Mouse (Mus musculus): ENCODE data around the gene Nol3. TPM values are rescaled to one million over a fixed set of nuclear protein-coding genes. Genes with fewer than 3 reads are reported as not detected.

Nol3 gene
- polyA plus RNA-seq, 1 experiment from 2014 or later, result 0.10 TPM

DNA sequence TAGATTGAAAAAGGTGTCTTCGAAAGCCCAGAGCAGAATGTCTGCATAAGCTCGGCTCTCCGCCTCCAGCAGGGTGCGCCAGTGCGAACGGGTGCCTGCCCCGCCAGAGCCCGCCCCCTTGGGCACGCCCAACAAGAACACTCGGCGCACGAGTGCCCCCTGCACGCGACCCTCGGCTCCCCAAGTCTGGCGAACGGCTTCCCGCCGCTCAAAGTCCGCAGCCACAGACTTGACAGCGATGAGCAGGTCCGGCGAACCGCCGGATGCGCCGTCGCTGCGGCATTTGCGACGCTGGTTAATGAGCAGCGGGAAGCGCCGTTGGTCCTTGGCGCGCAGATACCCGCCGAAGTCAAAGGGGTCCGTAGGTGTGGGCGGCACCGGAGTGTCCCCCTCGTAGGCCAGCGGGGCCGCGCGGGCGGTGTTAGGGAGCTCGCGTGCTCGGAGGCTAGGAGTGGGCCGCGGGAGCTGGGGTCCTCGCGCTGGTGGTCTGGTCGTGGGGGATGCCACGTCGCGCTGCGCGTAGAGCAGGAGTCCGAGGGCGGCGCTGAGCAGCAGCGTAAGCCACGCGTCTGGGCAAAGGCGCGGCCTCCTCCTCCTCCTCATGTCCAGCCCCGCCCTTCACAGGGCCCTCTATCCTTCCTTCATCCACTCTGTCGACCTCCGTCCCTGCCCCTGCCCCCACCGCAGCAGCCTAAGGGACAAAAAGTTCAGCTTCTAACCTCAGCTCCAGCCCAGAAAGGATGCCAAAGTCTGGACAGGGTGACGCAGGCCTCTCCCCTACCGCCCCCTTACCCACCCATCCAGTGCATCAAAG is 21.6 kb upstream of the Nol3 start:
- peak; percentile 92 for ATAC-seq (ENCODE audit: low read depth)
- H3K27me3 ChIP-seq, result peaks cover 35% of the 10 kb centered on the region
- no peaks in the 10 kb centered on the region for H3K9me3 ChIP-seq (replicated peaks)
- peaks cover 44% of the 10 kb centered on the region for H3K36me3 ChIP-seq
- H3K4me3 ChIP-seq (replicated peaks), result peak overlapping the region; percentile 74
- peak overlapping the region; percentile 86 for H3K27ac ChIP-seq
- DNase-seq, result peak; percentile 79
- peak overlapping the region; percentile 80 for H3K9ac ChIP-seq
- H3K4me2 ChIP-seq, result peak overlapping the region; percentile 99
- peaks cover 47% of the 10 kb centered on the region for H3K4me1 ChIP-seq (replicated peaks)
- under 1% methylated on average over 74 of the region's 74 CpGs for WGBS (ENCODE audit: insufficient replicate concordance)

DNA sequence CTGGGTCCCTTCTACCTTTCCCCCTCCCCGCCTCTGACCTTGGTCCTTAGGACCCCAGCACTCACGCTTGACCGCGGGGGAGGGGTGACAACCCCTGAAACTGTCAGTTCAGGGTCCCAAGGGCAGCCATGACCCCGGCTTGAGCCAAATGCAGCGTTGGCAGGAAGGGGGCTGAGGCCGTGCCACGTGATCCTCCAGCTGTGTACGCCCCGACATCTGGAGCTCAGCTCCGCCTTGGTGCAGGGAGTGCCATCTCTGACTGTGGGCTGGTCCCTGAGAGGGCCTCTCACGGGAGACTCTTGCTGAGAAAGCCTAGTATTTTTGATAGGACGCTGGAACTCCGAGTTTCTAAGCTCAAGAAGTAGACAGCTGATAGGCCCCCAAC is 21.0 kb upstream of the Nol3 start, which contains the start of gene B3gnt9:
Gene B3gnt9, minus strand, starts transcription at position 188 of the 385 bp plus-strand sequence.
- ATAC-seq (ENCODE audit: low read depth) (peak; percentile 89), DNase-seq (peak; percentile 75)
- 2% methylated on average over 14 of the region's 14 CpGs for WGBS (ENCODE audit: insufficient replicate concordance)
- Histone ChIP-seq H3K4me2 (peak within 1 kb of the TSS; percentile 99), H3K27ac (peak within 1 kb of the TSS; percentile 86), H3K9me3 (replicated peaks) (no peaks in the 10 kb centered on the region), H3K9ac (peak within 1 kb of the TSS; percentile 80), H3K36me3 (peaks cover 38% of the 10 kb centered on the region), H3K27me3 (peaks cover 41% of the 10 kb centered on the region), H3K4me1 (replicated peaks) (peaks cover 53% of the 10 kb centered on the region), H3K4me3 (replicated peaks) (peak within 1 kb of the TSS; percentile 74)

DNA sequence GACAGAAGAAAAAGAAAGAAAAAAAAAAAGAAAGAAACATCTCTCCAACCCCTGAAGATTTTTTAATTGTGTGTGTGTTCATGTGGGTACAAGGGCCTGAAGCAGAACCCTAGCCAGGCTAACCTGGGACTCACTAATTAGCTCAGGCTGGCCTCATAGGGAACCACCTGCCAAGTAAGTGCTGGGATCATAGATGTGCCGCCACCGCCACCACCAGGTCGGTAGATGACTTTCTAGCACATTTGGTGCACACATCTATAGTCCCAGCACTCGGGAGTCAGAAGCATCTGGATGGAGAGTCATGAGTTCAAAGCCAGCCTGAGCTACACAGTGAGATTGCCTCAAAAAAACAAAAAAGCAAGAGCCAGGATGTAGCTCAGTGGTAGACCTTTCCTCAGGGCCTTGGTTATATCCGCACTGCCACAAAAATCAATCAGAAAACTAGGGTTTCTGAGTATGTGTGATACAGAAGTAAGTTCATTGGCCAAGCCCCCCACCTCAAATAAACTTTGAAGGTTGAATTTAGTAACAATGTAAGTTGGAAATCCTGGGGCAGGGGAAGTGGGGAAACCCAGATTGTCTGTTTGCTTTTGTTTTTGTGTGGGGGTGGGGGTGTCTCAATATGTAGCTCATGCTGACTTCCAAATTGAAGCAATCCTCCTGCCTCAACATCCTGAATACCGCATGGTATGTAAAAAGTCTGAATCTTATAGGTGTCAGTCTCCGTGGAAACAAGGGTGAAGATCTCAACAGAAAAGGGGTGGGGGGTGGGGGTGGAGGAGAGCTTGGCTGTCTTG is 18.4 kb upstream of the Nol3 start:
- DNase-seq (no peak), ATAC-seq (ENCODE audit: low read depth) (no peak)
- Histone ChIP-seq H3K9ac (no peak overlapping the region), H3K9me3 (replicated peaks) (no peaks in the 10 kb centered on the region), H3K4me2 (no peak overlapping the region), H3K4me3 (replicated peaks) (no peak overlapping the region), H3K36me3 (peaks cover 13% of the 10 kb centered on the region), H3K4me1 (replicated peaks) (peaks cover 61% of the 10 kb centered on the region), H3K27ac (no peak overlapping the region), H3K27me3 (peaks cover 54% of the 10 kb centered on the region)
- 66% methylated on average over 7 of the region's 7 CpGs for WGBS (ENCODE audit: insufficient replicate concordance)

DNA sequence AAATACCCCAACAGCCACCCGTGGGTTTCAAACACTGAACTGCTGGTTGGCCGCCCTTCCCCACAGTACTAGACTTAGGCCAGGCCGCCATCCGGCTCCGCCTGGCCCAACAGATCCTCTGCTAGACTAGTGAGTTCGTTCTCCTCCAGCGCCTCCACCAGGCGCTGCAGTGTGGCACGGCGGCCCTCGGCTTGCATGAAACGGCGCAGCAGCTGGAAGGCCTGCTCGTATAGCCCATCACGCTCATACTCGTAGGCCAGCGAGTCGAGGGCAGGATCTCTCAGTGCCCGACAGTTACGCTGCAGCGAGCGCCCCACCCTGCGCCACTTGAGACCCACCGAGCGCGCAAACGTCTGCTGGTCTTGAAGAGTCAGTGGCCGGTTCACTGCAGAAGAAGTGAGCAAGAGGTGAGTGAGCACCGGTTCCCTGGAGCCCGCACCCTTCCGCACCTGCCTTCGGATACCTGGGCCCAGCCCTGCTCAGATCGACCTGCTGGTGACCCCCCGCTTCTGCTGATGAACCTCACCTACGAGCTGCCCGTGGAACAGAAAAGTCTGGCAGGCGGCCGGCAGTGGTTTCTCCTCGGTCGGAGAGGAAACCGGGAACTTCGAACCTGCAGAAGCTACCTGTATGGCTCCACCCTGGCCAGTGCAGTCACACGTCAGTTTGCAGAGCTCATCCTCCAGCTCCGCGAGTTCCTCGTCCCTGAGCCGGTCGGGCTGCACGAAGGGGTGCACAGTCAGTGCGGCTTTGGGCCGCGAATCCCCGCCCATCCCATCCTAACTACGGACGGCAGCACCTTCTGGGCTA is 16.8 kb upstream of the Nol3 start:
- Histone ChIP-seq H3K9ac (peak overlapping the region; percentile 44; the same call in 1 of the 2 replicates), H3K36me3 (no peaks in the 10 kb centered on the region), H3K4me3 (replicated peaks) (peak overlapping the region; percentile 52), H3K4me1 (replicated peaks) (peaks cover 57% of the 10 kb centered on the region), H3K27me3 (peaks cover 59% of the 10 kb centered on the region), H3K4me2 (peak overlapping the region; percentile 74), H3K27ac (no peak overlapping the region), H3K9me3 (replicated peaks) (no peaks in the 10 kb centered on the region)
- DNase-seq, result no peak
- 17% methylated on average over 55 of the region's 55 CpGs for WGBS (ENCODE audit: insufficient replicate concordance)
- ATAC-seq (ENCODE audit: low read depth), result no peak

DNA sequence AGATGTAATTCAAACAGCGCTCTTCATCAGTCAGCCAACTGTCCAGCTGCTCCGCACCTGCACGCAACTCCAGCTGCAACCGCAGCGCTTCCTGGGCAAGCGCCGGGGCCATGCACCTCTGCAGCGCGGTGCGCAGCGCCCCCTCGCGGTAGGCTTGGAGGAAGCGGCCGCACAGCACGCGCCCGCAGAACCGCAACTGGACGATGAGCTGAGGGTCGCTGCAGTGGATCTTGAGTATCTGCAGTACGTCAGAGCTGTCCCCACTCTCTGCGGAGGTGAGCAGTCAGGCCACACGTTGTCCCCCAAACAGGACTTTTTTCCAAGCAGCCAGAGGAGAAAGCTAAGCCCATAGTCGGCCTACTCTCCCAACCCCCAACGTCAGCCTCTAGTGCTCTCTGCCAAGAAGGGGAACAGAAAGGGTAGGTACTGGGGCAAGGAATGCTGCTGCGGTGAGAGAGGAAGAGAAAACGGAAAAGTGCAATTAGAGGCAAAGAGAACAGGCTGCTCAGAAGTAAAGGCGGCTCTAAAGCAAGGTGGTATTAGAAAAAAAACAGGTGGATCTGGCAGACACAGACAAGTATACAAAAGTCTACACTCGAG is 16.1 kb upstream of the Nol3 start:
- DNase-seq, result peak; percentile 57
- no peak overlapping the region for H3K27ac ChIP-seq
- peak overlapping the region; percentile 74 for H3K4me2 ChIP-seq
- H3K4me1 ChIP-seq (replicated peaks), result peaks cover 54% of the 10 kb centered on the region
- 3% methylated on average over 30 of the region's 30 CpGs for WGBS (ENCODE audit: insufficient replicate concordance)
- no peak for ATAC-seq (ENCODE audit: low read depth)
- peak overlapping the region; percentile 44; the same call in 1 of the 2 replicates for H3K9ac ChIP-seq
- H3K36me3 ChIP-seq, result no peaks in the 10 kb centered on the region
- peaks cover 61% of the 10 kb centered on the region for H3K27me3 ChIP-seq
- H3K4me3 ChIP-seq (replicated peaks), result peak overlapping the region; percentile 52
- H3K9me3 ChIP-seq (replicated peaks), result no peaks in the 10 kb centered on the region

DNA sequence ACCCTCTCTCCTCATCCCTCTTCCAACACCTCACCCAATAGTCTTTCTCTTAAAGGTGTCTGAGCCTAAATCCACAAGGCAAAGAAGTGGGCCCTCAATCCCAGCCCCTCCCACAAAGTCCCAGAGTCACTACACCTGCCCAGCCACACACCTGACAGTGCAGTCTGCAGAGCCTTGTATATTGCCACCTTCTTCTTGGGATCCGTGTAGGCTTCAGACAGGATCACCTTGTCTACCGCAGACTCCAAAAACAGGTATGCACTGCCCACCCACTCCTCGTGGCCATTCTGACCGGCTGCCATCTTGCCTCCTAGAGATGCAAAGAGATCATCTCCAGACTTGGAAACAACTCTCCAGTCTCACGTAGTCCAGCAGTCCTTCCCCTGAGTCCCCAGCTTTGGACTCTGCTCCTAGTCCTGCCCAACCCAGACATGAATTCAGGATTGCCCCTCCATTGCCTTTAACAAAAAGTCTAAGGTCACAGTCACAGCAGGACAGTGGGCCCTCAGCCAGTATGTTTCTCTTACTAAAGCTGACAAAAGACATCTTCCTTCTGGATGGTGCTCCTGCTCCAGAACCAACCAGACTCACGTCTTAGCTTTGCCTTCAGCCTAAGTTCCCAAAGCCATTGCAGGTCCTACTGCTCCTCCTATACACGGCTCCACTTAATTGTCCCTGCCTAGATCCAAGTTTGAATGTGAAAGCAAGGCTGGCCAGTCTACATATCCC is 15.4 kb upstream of the Nol3 start:
- WGBS (ENCODE audit: insufficient replicate concordance), result 71% methylated on average over 7 of the region's 7 CpGs
- H3K9ac ChIP-seq, result no peak overlapping the region
- no peak overlapping the region for H3K4me3 ChIP-seq (replicated peaks)

DNA sequence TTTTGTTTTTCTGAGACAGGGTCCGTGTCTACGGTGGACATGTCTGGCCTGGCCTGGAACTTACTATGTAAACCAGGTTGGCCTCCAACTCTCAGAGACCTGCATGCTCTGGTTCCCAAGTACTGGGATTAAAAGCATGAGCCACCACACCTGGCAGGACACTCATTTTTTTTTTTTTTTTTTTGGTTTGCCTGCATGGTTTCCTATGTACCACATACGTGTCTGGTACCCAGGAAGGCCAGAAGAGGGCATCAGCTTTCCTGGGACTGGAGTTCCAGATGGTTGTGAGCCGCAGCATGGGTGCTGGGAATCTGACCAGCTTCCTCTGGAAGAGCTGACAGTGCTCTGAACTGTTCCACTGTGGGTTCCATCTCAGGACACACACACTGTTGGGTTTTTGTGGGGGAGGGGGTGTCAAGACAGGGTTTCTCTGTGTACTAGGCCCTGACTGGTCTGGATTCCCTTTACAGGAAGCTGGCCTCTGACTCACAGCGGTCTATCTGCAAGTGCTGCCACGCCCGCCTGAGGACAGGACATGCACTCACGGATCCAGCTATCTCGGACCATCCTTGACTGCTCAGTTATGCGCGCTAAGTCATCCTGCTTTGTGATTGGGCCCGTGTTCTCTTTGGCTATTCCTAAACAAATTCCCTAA is 14.5 kb upstream of the Nol3 start:
- Histone ChIP-seq H3K9ac (no peak overlapping the region), H3K4me2 (no peak overlapping the region), H3K4me3 (replicated peaks) (no peak overlapping the region), H3K27me3 (peaks cover 65% of the 10 kb centered on the region), H3K27ac (no peak overlapping the region), H3K9me3 (replicated peaks) (peaks cover 5% of the 10 kb centered on the region; the same call in 1 of the 2 replicates), H3K4me1 (replicated peaks) (peaks cover 47% of the 10 kb centered on the region), H3K36me3 (no peaks in the 10 kb centered on the region)
- ATAC-seq (ENCODE audit: low read depth) (no peak), DNase-seq (no peak)
- 58% methylated on average over 12 of the region's 12 CpGs for WGBS (ENCODE audit: insufficient replicate concordance)

More for the DNA sequence above, 15.4 kb upstream of the Nol3 start:
- no peak overlapping the region for H3K4me2 ChIP-seq
- no peaks in the 10 kb centered on the region for H3K36me3 ChIP-seq
- peaks cover 54% of the 10 kb centered on the region for H3K4me1 ChIP-seq (replicated peaks)
- ATAC-seq (ENCODE audit: low read depth) (no peak), DNase-seq (no peak)
- H3K9me3 ChIP-seq (replicated peaks), result no peaks in the 10 kb centered on the region
- H3K27me3 ChIP-seq, result peaks cover 64% of the 10 kb centered on the region
- H3K27ac ChIP-seq, result no peak overlapping the region

DNA sequence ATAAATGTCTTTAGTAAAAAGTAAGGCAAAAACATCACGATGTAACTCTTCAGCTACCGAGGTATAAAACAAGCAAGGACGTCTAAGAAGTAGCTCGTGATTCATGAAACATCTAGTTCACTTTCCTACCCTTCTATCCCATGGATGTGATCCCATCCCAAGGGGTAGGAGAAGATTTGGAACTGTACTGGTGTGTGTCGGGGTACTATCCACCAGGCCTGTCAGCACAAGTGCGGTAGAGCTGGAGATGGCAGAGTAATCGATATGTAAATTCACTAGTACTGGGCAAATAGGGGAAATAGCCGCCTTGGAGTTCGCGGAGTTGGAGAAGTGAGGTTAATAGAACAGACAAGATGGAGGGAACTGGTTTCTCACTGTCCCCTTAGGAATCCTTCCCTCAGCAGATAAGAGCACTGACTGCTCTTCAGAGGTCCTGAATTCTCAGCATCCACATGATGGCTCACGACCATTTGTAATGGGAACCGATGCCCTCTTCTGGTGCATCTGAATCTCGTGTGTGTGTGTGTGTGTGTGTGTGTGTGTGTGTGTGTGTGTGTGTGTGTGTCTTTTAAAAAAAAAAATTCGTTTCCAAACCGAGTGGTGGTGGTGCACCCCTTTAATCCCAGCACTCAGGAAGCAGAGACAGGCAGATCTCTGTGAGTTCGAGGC is 12.6 kb upstream of the Nol3 start:
- peak overlapping the region; percentile 82 for H3K4me3 ChIP-seq (replicated peaks)
- H3K4me2 ChIP-seq, result peak overlapping the region; percentile 94
- H3K27me3 ChIP-seq, result peaks cover 70% of the 10 kb centered on the region
- ATAC-seq (ENCODE audit: low read depth) (no peak), DNase-seq (no peak)
- peaks cover 6% of the 10 kb centered on the region; the same call in 1 of the 2 replicates for H3K9me3 ChIP-seq (replicated peaks)
- no peak overlapping the region for H3K27ac ChIP-seq
- H3K36me3 ChIP-seq, result no peaks in the 10 kb centered on the region
- WGBS (ENCODE audit: insufficient replicate concordance), result 38% methylated on average over 16 of the region's 16 CpGs
- H3K4me1 ChIP-seq (replicated peaks), result peaks cover 56% of the 10 kb centered on the region
- H3K9ac ChIP-seq, result peak overlapping the region; percentile 84

All from liver, embryonic 13.5 days (tissue).